Mouse (Mus musculus): ENCODE data around the gene Wdr70.
"Not testable (repeated sequence)": the region's sequence is repeated elsewhere in the genome, so short reads cannot be mapped to it uniquely, and the experiment has no call there.

- TF ChIP-seq CTCF, POLR2A (IDR thresholded peaks at IDR 0.05; ENCODE audit: insufficient read depth, low read depth, low read length): not testable (repeated sequence)
Observed at GRCm38 (mm10) chr15:8101975-8102542, 3.0 kb upstream of the Wdr70 start.

Data from olfactory bulb, adult 2 months (tissue).